Mouse (Mus musculus) myocyte (in vitro differentiated cells): ENCODE results near the gene Dennd4a.

Experiments used
- CEBPB ChIP-seq: IDR thresholded peaks from 2 replicates; pipeline ENCODE4 v1.6.1; 2011; ENCODE audit warnings: mild to moderate bottlenecking, moderate library complexity; ENCODE audit not compliant: poor library complexity, insufficient read depth, severe bottlenecking
- E2F4 ChIP-seq: IDR thresholded peaks from one replicate; pipeline ENCODE4 v1.6.1; 2011; ENCODE audit warnings: mild to moderate bottlenecking, control low read depth, moderate library complexity; ENCODE audit not compliant: insufficient read depth
- MAX ChIP-seq: IDR thresholded peaks from one replicate; pipeline ENCODE4 v1.6.1; 2011; ENCODE audit warnings: low read depth, mild to moderate bottlenecking, control low read depth
- MYOD1 ChIP-seq, 3 experiments: IDR thresholded peaks; one replicate each; pipeline ENCODE4 v1.6.1; 2011; ENCODE audit warnings: control low read depth in 2 of 3, low read depth in 2 of 3, mild to moderate bottlenecking in 2 of 3, moderate library complexity in 1 of 3; ENCODE audit not compliant: insufficient read length in 2 of 3, control insufficient read depth in 1 of 3
- POLR2A ChIP-seq: IDR thresholded peaks from one replicate; pipeline ENCODE4 v1.6.1; 2011; ENCODE audit warnings: low read depth, mild to moderate bottlenecking, control low read depth, moderate library complexity; ENCODE audit not compliant: insufficient read length
- USF1 ChIP-seq: IDR thresholded peaks from one replicate; pipeline ENCODE4 v1.6.1; 2011; ENCODE audit warnings: low read depth, mild to moderate bottlenecking, control low read depth, moderate library complexity

DNA sequence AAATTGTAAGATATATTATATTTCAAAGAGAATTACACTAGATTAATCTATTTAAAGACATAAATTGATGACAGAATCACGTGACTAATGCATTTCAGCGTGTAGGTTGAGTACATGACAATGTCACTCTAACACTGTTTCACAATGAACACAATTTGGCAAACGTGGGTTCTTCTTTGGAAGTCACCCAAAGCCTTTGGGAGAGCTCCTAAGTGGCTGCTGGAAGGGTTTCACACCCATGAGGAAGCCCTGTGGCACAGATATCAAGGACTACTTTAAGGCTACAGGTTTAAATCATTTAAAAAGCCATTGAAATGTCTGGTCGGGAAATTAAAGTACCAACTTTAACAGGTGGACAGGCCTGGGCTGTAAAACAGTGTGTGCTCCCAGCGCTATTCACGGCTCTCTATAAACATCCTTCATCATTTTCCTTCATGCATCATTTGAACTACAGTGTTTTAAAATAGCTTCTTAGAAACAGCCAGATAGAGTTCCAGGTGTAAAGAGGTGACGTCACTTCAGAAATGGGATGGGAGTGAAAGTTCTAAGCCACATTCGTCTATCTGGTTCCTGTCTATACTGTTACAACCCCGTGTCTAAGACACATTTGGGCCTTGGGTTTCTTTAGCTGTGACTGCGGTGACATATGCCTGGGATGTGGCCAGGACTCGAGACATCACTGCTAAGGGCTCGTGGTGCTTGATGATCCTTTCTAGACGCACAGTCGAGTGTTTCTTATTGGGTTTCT lies 3.9 kb upstream of the Dennd4a start:
- no peak for TF ChIP-seq POLR2A
- no peak for TF ChIP-seq MAX
- TF ChIP-seq CEBPB = no peak
- TF ChIP-seq E2F4 = no peak
- TF ChIP-seq USF1 = no peak
- TF ChIP-seq MYOD1 (IDR thresholded peaks at IDR 0.05; ENCODE audit: control insufficient read depth in 1 of 3, insufficient read length in 2 of 3, low read depth in 2 of 3) = no peak
